Mouse (Mus musculus): ENCODE measurements at regions not wholly inside any gene's neighbourhood (a gene's known extent, or its start where the extent isn't known, plus 50 kb on each side); places are given as distances from the start of the nearest gene placed in this dataset.

GRCm38 (mm10) chr3:52775156-52775555 lies 241.9 kb downstream of the Cog6 start:
- TF ChIP-seq CTCF (IDR thresholded peaks at IDR 0.05) (no peak), POLR2A (IDR thresholded peaks at IDR 0.05; ENCODE audit: insufficient read depth, low read depth, low read length) (no peak)
